Mouse (Mus musculus): ENCODE results near the gene Supt16. TPM values are rescaled to one million over a fixed set of nuclear protein-coding genes. Genes with fewer than 3 reads are reported as not detected.

Gene Supt16
- polyA plus RNA-seq, 1 experiment: 117 TPM

DNA sequence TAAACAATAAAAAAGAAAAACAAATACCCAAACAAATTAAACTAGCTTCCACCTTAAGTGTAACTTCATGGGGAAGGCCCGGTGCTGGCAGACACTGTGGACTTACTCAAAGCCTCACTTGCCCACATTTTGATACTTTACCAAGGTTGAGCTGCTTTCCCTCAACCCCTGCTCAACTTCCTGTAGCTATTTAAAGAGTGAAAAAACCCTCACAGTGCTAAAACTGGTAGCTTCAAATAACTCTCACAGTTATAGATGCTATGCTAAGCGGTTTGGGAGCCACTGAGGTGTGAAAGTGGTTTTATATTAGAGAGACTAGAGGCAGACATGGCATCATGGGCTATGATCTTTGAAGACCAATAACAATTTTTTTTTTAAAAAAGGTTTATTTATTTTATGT, 30.6 kb downstream of the Supt16 start:
- Histone ChIP-seq H3K27ac (ENCODE audit: control insufficient read depth, insufficient read depth, low read depth, low read length, poor library complexity) (no peak overlapping the region), H3K4me3 (replicated peaks; ENCODE audit: control insufficient read depth, low read depth, low read length) (no peak overlapping the region), H3K4me1 (ENCODE audit: control insufficient read depth, insufficient read depth, low read length) (no peaks in the 10 kb centered on the region; the same call in 1 of the 2 replicates)
- TF ChIP-seq CTCF (IDR thresholded peaks at IDR 0.05; ENCODE audit: control insufficient read depth, insufficient read depth, low read length) (no peak), POLR2A (IDR thresholded peaks at IDR 0.05; ENCODE audit: borderline replicate concordance, control insufficient read depth, low read depth, low read length) (no peak)
- 42% methylated on average over 2 of the region's 2 CpGs for WGBS

DNA sequence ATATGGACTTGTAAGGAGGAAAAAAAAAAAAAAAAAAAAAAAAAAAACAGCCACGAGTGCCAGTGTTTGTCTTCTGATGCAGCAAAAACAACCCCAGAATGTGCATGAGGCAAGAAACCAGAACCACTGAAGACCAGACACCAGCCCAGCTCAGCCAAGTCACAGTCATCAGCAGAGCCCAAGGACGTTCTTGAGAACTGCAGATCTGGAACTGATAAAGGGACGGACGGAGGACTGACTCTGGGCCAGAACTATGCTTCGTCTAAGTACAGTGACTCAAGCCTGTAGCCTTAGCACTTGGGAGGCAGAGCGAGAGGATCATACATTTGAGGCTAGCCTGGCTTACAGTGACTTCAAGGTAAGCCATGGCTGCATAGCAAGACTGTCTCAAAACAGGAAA, 36.3 kb downstream of the Supt16 start:
- 76% methylated on average over 6 of the region's 6 CpGs for WGBS
- no peak overlapping the region for H3K4me3 ChIP-seq (replicated peaks; ENCODE audit: control insufficient read depth, low read depth, low read length)
- no peaks in the 10 kb centered on the region for H3K4me1 ChIP-seq (ENCODE audit: control insufficient read depth, insufficient read depth, low read length)
- H3K27ac ChIP-seq (ENCODE audit: control insufficient read depth, insufficient read depth, low read depth, low read length, poor library complexity): no peak overlapping the region
- TF ChIP-seq POLR2A (IDR thresholded peaks at IDR 0.05; ENCODE audit: borderline replicate concordance, control insufficient read depth, low read depth, low read length) (no peak), CTCF (IDR thresholded peaks at IDR 0.05; ENCODE audit: control insufficient read depth, insufficient read depth, low read length) (no peak)

DNA sequence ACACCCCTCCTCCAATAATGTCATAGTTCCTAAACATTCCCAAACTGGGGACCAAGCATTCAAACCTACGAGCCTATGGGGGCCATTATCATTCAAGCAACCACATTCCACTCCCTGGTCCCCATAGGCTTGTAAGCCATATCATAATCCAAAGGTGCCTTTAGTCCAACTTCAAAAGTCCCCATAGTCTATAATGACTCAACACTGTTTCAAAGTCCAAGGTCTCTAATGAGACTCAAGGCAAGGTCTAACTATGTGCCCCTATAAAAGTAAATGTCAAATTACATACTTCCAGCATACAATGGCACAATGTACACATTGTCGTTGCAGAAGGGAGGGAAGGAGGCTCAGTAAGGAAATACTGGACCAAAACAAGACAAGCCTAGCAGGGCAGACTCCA, 42.2 kb downstream of the Supt16 start:
- no peak overlapping the region for H3K4me3 ChIP-seq (replicated peaks; ENCODE audit: control insufficient read depth, low read depth, low read length)
- TF ChIP-seq CTCF (IDR thresholded peaks at IDR 0.05; ENCODE audit: control insufficient read depth, insufficient read depth, low read length): no peak
- TF ChIP-seq POLR2A (IDR thresholded peaks at IDR 0.05; ENCODE audit: borderline replicate concordance, control insufficient read depth, low read depth, low read length): no peak
- no peaks in the 10 kb centered on the region for H3K4me1 ChIP-seq (ENCODE audit: control insufficient read depth, insufficient read depth, low read length)
- H3K27ac ChIP-seq (ENCODE audit: control insufficient read depth, insufficient read depth, low read depth, low read length, poor library complexity): no peak overlapping the region
- WGBS: 78% methylated on average over 2 of the region's 2 CpGs

DNA sequence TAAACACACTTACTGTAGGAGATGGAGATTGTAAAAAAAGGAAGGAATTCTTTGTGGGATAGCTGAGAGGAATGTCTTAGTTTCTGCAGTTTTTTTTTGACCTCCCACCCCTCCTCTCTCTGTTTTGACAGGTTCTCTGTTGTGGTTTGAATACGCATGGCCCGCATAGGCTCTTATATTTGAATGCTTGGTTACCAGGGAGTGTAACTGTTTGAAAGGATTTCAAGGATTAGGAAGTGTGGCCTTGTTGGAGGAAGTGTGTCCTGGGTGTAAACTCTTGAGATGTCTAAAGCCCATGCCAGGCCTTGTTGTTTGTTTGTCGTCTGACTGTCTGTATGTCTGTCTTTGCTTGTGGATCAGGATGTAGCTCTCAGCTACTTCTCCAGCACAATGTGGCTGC, 44.6 kb downstream of the Supt16 start:
- WGBS: 82% methylated on average over 3 of the region's 3 CpGs
- TF ChIP-seq POLR2A (IDR thresholded peaks at IDR 0.05; ENCODE audit: borderline replicate concordance, control insufficient read depth, low read depth, low read length) (no peak), CTCF (IDR thresholded peaks at IDR 0.05; ENCODE audit: control insufficient read depth, insufficient read depth, low read length) (no peak)
- no peak overlapping the region for H3K27ac ChIP-seq (ENCODE audit: control insufficient read depth, insufficient read depth, low read depth, low read length, poor library complexity)
- no peaks in the 10 kb centered on the region for H3K4me1 ChIP-seq (ENCODE audit: control insufficient read depth, insufficient read depth, low read length)
- no peak overlapping the region for H3K4me3 ChIP-seq (replicated peaks; ENCODE audit: control insufficient read depth, low read depth, low read length)

DNA sequence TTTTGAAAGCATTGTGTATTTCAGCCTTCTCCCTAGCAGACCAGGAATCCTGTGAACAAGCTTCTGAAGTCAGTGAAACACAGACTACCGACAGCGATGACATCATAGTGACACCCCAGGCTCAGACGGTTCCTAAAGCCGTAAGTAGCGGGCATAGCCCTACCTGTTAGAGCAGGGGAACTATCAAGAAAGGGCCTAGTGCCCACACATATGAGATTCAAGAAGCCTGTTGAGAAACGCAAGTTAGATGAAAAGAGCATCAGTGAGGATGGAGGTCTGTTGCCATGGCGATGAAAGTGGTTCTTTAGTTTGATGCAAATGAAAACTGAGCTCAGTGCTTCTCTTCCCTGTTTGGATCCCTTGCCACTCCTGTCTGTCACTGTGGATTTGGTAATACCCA, 45.0 kb downstream of the Supt16 start:
- no peaks in the 10 kb centered on the region for H3K4me1 ChIP-seq (ENCODE audit: control insufficient read depth, insufficient read depth, low read length)
- no peak overlapping the region for H3K27ac ChIP-seq (ENCODE audit: control insufficient read depth, insufficient read depth, low read depth, low read length, poor library complexity)
- WGBS: 86% methylated on average over 7 of the region's 7 CpGs
- H3K4me3 ChIP-seq (replicated peaks; ENCODE audit: control insufficient read depth, low read depth, low read length): no peak overlapping the region
- TF ChIP-seq CTCF (IDR thresholded peaks at IDR 0.05; ENCODE audit: control insufficient read depth, insufficient read depth, low read length) (no peak), POLR2A (IDR thresholded peaks at IDR 0.05; ENCODE audit: borderline replicate concordance, control insufficient read depth, low read depth, low read length) (no peak)

DNA sequence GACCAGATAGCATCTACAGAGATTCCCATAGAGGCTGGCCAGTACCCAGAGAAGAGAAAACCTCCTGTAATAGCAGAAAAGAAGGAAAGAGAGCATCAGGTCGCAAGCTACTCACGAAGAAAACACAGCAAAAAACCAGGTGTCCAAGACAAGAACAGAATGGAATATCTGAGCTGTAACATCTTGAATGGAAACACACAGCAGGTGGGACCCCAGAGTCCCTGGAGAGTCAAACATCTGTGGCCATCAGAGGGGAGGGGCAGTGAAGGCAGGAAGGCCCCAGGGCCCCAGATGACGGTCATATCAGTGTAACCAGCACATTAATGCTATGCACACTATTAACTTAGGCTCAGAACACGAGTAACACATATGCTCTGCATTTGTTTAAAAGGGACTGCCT, 47.3 kb downstream of the Supt16 start:
- H3K4me1 ChIP-seq (ENCODE audit: control insufficient read depth, insufficient read depth, low read length): no peaks in the 10 kb centered on the region; the same call in 1 of the 2 replicates
- no peak overlapping the region for H3K4me3 ChIP-seq (replicated peaks; ENCODE audit: control insufficient read depth, low read depth, low read length)
- 76% methylated on average over 4 of the region's 4 CpGs for WGBS
- H3K27ac ChIP-seq (ENCODE audit: control insufficient read depth, insufficient read depth, low read depth, low read length, poor library complexity): no peak overlapping the region
- TF ChIP-seq CTCF (IDR thresholded peaks at IDR 0.05; ENCODE audit: control insufficient read depth, insufficient read depth, low read length) (no peak), POLR2A (IDR thresholded peaks at IDR 0.05; ENCODE audit: borderline replicate concordance, control insufficient read depth, low read depth, low read length) (no peak)

DNA sequence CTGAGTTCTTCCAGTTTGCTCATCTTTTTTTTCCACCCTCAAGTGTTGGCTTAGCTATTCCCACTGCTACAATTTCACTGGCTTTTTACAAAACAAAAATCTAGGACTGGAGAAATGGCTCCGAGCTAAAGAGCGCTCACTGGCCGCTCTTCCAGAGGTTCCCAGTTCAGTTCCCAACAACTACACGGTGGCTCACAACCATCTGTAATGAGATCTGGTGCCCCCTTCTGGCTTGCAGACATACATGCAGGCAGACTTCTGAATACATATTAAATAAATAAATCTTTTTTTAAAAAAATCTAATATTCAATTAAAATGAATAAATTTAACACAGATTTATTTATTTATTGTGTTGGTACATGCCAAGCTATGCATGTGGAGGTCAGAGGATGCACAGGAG, 50.7 kb downstream of the Supt16 start:
- TF ChIP-seq CTCF (IDR thresholded peaks at IDR 0.05; ENCODE audit: control insufficient read depth, insufficient read depth, low read length) (0 out of 2 replicates have a peak, but pooled peaks have one; percentile 15), POLR2A (IDR thresholded peaks at IDR 0.05; ENCODE audit: borderline replicate concordance, control insufficient read depth, low read depth, low read length) (no peak)
- Histone ChIP-seq H3K27ac (ENCODE audit: control insufficient read depth, insufficient read depth, low read depth, low read length, poor library complexity) (no peak overlapping the region), H3K4me1 (ENCODE audit: control insufficient read depth, insufficient read depth, low read length) (no peaks in the 10 kb centered on the region; the same call in 1 of the 2 replicates), H3K4me3 (replicated peaks; ENCODE audit: control insufficient read depth, low read depth, low read length) (no peak overlapping the region)
- 65% methylated on average over 4 of the region's 4 CpGs for WGBS

DNA sequence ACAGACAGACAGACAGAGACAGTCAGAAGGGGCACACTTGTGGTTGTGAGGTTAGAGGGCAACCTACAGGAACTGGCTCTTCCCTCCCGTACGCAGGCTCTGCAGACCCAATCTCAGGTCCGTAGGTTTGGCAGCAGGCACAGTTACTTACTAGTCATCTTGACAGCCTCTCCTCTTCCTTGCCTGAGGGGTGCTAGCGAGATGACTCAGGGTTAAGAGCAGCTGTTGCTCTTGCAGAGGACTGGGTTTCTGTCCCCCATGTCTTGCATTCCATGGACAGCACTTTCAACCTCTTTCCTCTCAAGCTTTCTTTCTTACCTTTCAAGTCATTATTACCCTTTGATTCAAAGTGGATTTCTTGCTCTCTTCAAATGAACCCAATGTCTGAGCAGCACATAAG, 53.1 kb downstream of the Supt16 start:
- H3K4me3 ChIP-seq (replicated peaks; ENCODE audit: control insufficient read depth, low read depth, low read length): no peak overlapping the region
- 54% methylated on average over 4 of the region's 4 CpGs for WGBS
- no peaks in the 10 kb centered on the region; the same call in 1 of the 2 replicates for H3K4me1 ChIP-seq (ENCODE audit: control insufficient read depth, insufficient read depth, low read length)
- TF ChIP-seq CTCF (IDR thresholded peaks at IDR 0.05; ENCODE audit: control insufficient read depth, insufficient read depth, low read length): no peak
- no peak for TF ChIP-seq POLR2A (IDR thresholded peaks at IDR 0.05; ENCODE audit: borderline replicate concordance, control insufficient read depth, low read depth, low read length)
- no peak overlapping the region for H3K27ac ChIP-seq (ENCODE audit: control insufficient read depth, insufficient read depth, low read depth, low read length, poor library complexity)
